Mouse (Mus musculus): ENCODE data around the gene Txn2.

- TF ChIP-seq CTCF (IDR thresholded peaks at IDR 0.05; ENCODE audit: control insufficient read depth, insufficient read depth, low read length) = no peak
- no peak for TF ChIP-seq POLR2A (IDR thresholded peaks at IDR 0.05; ENCODE audit: borderline replicate concordance, control insufficient read depth, low read depth, low read length)
Observed at GRCm38 (mm10) chr15:77935673-77936375, 7.0 kb upstream of the Txn2 start.
